ENCODE assay signal across 32 mouse cellular contexts in genomic region chr7:122163766-122164165, GRCm38 (mm10). TPM values are rescaled to one million over a fixed set of nuclear protein-coding genes. Genes with fewer than 3 reads are reported as not detected.
"Had no signal": no experiment of that assay in that cellular context is flagged by ENCODE, and none has a peak within 500 bp of the region (broad histone marks: within the 10 kb centered on the region; RNA-seq: fewer than 3 reads in every experiment).

No protein-coding gene starts in this region.

- H3K4me3 ChIP-seq: left cerebral cortex, adult 2 months; limb, embryonic 10.5 days; limb, embryonic 12.5 days; limb, embryonic 13.5 days; limb, embryonic 15.5 days; liver, embryonic 12.5 days; liver, embryonic 13.5 days; liver, embryonic 15.5 days; lung, embryonic 15.5 days; megakaryocyte, embryonic 14.5 days; midbrain, embryonic 10.5 days; midbrain, embryonic 12.5 days; midbrain, embryonic 13.5 days; midbrain, embryonic 15.5 days had no signal

- H3K4me2 ChIP-seq: limb, embryonic 12.5 days; limb, embryonic 13.5 days; limb, embryonic 15.5 days; liver, embryonic 11.5 days; liver, embryonic 12.5 days; liver, embryonic 13.5 days; liver, embryonic 15.5 days; lung, embryonic 14.5 days; lung, embryonic 15.5 days; midbrain, embryonic 11.5 days; midbrain, embryonic 12.5 days; midbrain, embryonic 13.5 days; midbrain, embryonic 15.5 days had no signal

- DNase-seq: left cerebral cortex, postnatal 4 days; liver; liver, embryonic 13.5 days; liver, postnatal 0 days; lung, adult 18-20 months; lung, adult 2 months; lung, embryonic 14.5 days; lung, postnatal 10 days; lung, postnatal 14 days; lung, postnatal 36 days; lung, postnatal 4 days; midbrain, embryonic 14.5 days had no signal

- H3K27me3 ChIP-seq: limb, embryonic 12.5 days; limb, embryonic 13.5 days; limb, embryonic 15.5 days; liver, embryonic 12.5 days; liver, embryonic 13.5 days; liver, embryonic 15.5 days; lung, embryonic 15.5 days; megakaryocyte, embryonic 14.5 days; midbrain, embryonic 12.5 days; midbrain, embryonic 13.5 days; midbrain, embryonic 15.5 days had no signal

- H3K36me3 ChIP-seq: midbrain, embryonic 15.5 days had no signal

RNA-seq across cellular contexts. Expression of gene Ern2, which starts 22.2 kb away (rescaled TPM):
- polyA plus RNA-seq: limb, embryonic 10.5 days; limb, embryonic 11.5 days; limb, embryonic 14.5 days; limb, embryonic 15.5 days; liver, embryonic 11.5 days; liver, embryonic 13.5 days; liver, embryonic 14.5 days; liver, embryonic 15.5 days; liver, embryonic 16.5 days; liver, postnatal 0 days; lung, embryonic 14.5 days; macrophage; midbrain, embryonic 10.5 days had no signal

RNA-seq across cellular contexts. Expression of gene Chp2, which starts 55.5 kb away (rescaled TPM):
- polyA plus RNA-seq: limb, embryonic 10.5 days; limb, embryonic 11.5 days; limb, embryonic 12.5 days; limb, embryonic 13.5 days; liver, embryonic 11.5 days; midbrain, embryonic 10.5 days had no signal
